Mouse (Mus musculus) hindbrain, embryonic 12.5 days (tissue): ENCODE results near the gene Agtrap. TPM values are rescaled to one million over a fixed set of nuclear protein-coding genes. Genes with fewer than 3 reads are reported as not detected.

Experiments used
- ATAC-seq: fragments of 200-750 bp; cut with Nextera tagmentation; 2 replicates; pipeline ENCODE4 v1.8.0; 2017; ENCODE audit warnings: moderate TSS enrichment; ENCODE audit not compliant: low FRiP score
- H3K27ac ChIP-seq: fragments of 300-500 bp; sonication (generic); 2 replicates; pipeline ENCODE4 v1.5.1; 2016; ENCODE audit warnings: mild to moderate bottlenecking
- H3K27me3 ChIP-seq: fragments of 300-500 bp; sonication (generic); 2 replicates; pipeline ENCODE4 v1.6.1; 2016; ENCODE audit warnings: mild to moderate bottlenecking
- H3K36me3 ChIP-seq: fragments of 300-500 bp; sonication (generic); 2 replicates; pipeline ENCODE4 v1.6.1; 2016; ENCODE audit warnings: mild to moderate bottlenecking
- H3K4me1 ChIP-seq: fragments of 300-500 bp; sonication (generic); 2 replicates; pipeline ENCODE4 v1.6.1; 2016
- H3K4me2 ChIP-seq: fragments of 300-500 bp; sonication (generic); replicated peaks from 2 replicates; pipeline ENCODE4 v1.6.1; 2016; ENCODE audit warnings: mild to moderate bottlenecking
- H3K4me3 ChIP-seq: fragments of 300-500 bp; sonication (generic); 2 replicates; pipeline ENCODE4 v1.5.1; 2016; ENCODE audit warnings: mild to moderate bottlenecking
- H3K9ac ChIP-seq: fragments of 300-500 bp; sonication (generic); 2 replicates; pipeline ENCODE4 v1.6.1; 2016; ENCODE audit warnings: mild to moderate bottlenecking, moderate library complexity
- H3K9me3 ChIP-seq: fragments of 300-500 bp; sonication (generic); replicated peaks from 2 replicates; pipeline ENCODE4 v1.6.1; 2016; ENCODE audit warnings: mild to moderate bottlenecking
- WGBS: fragments of 180-500 bp; shearing (Covaris S2); methylation state at CpG from one replicate; pipeline ENCODE4 v1.1.7; 2016; 5-methylcytosine and 5-hydroxymethylcytosine counted together
- polyA plus RNA-seq: library from polyadenylated mRNA; unstranded; fragments of >200 nt; fragmentation: Nextera tagmentation; extraction: Ambion mirVana; gene quantifications from 2 replicates; pipeline ENCODE4 v1.2.1, GENCODE M21; 2016

Agtrap gene
- polyA plus RNA-seq, 1 experiment from 2014 or later = 11.9 TPM

DNA sequence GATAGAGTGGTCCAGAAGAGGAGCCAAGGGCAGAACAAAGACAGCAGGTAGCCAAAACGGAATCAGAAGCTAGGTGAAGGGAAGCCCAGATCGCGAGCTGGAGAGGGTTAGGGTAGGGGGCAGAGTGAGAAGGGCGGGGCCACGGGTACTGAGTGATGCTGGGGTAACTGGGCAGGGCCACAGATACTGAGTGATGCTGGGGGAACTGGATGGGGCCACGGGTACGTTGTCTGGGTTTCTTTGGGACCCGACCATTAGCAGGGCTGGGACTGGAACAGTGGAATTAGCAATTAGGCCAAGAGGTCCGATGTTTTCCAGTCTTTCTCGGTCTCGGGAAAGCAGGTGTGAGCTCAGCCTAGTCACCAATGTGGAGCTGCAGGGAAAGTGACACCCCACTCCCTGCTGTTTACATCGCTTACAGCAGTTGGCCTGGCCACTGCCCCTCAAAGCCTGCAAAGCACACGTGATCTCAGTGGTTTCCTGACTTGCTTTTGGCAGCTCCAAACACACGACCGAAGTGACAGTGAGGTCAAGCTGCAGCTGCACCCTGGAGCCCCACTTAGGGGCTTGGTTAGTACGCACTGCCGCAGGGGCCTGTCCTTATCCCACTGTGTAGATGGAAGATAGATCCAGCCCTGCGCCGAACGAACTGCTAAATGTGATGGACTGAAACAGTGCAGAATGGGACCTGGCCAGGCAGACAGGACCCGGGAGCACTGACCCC, 4.5 kb downstream of the Agtrap start:
- Histone ChIP-seq H3K36me3 (peaks cover 10% of the 10 kb centered on the region; the same call in 1 of the 2 replicates), H3K4me1 (peaks cover 37% of the 10 kb centered on the region), H3K4me3 (no peak overlapping the region), H3K9me3 (no peaks in the 10 kb centered on the region), H3K4me2 (no peak overlapping the region), H3K27me3 (no peaks in the 10 kb centered on the region), H3K27ac (no peak overlapping the region), H3K9ac (no peak overlapping the region)
- WGBS = 61% methylated on average over 21 of the region's 21 CpGs
- ATAC-seq = no peak

DNA sequence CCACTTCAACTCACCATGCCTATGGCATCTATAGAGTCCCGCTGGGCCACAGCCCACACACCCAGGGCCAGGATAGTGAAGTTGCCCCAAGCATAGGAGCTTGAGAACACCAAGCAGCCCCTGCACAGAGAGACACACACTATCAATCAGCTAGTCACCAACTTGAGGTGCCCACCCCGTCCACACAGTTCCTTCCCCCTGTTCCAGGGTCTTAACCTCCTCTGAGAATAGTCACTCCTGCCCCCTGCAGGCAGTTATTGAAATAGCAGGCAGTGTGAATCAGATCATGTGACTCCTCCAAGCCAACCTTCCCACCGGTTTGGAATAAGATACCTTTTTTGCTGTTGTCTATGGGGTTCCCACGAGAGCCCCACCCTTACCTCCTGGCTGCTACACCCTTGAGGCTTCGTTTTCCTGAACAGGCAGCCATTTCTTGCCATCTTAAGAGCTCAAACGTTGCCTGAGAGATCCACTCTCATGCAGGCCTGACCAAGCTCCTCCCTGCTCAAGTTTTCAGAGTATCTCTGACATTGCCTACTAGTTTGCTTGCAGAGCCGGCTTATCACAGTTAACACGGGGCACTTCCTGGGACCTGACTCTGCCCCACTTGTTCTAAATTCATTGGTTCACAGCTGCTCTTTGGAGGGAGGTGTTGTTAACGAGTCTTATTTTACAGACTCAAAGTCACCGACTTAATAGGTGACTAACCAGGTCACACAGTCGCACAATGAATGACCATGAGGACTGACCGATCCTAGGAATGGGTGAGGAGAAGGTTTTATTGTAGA, 5.4 kb downstream of the Agtrap start:
- Histone ChIP-seq H3K4me1 (peaks cover 29% of the 10 kb centered on the region), H3K4me2 (no peak overlapping the region), H3K27me3 (no peaks in the 10 kb centered on the region), H3K9ac (no peak overlapping the region), H3K9me3 (no peaks in the 10 kb centered on the region), H3K4me3 (no peak overlapping the region), H3K36me3 (peaks cover 10% of the 10 kb centered on the region; the same call in 1 of the 2 replicates), H3K27ac (no peak overlapping the region)
- ATAC-seq = peak; percentile 27; the same call in 1 of the 2 replicates
- 58% methylated on average over 12 of the region's 12 CpGs for WGBS

DNA sequence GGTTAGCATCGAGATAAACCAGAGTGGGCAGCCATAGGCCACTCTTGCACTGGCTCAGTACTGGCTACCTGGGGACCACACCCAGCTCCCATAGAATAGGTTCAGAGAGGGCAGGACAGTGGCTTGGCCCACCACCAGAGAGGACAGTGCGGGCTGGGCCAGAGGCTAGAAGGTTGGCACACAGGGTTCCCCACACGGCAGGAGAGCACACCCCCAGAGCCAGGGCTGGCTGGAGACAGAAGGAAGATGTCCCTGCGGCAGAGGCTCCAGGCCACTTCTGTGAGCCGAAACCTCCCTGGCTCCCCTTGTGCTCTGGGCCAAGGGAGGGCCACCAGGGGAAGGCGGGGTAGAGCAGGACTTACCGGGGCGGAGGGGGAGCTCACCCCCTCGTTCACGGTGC, 6.6 kb downstream of the Agtrap start:
- H3K9me3 ChIP-seq = no peaks in the 10 kb centered on the region
- 93% methylated on average over 10 of the region's 10 CpGs for WGBS
- no peak for ATAC-seq
- no peak overlapping the region for H3K9ac ChIP-seq
- H3K27ac ChIP-seq = no peak overlapping the region
- H3K4me1 ChIP-seq = peaks cover 18% of the 10 kb centered on the region
- no peak overlapping the region for H3K4me2 ChIP-seq
- no peaks in the 10 kb centered on the region for H3K27me3 ChIP-seq
- peaks cover 10% of the 10 kb centered on the region; the same call in 1 of the 2 replicates for H3K36me3 ChIP-seq
- H3K4me3 ChIP-seq = no peak overlapping the region

DNA sequence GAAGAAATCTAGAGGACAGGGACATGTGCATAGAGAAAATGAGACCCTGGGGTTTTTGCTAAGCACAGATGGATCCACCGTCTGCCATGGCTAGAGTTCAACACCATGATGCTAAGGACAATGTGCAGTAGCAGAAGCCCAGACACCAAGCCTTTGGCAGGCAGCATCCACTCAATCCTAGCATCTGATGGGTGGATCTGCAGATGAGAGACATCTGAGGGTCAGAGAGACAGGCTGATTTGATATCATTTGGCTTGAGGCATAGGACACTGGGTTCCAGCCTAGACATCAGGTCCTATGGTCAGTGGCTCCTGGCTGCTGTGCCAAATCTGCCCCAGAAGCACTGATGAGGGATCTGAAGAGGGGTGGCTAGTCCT, 7.2 kb downstream of the Agtrap start:
- no peak for ATAC-seq
- Histone ChIP-seq H3K27me3 (no peaks in the 10 kb centered on the region), H3K9me3 (no peaks in the 10 kb centered on the region), H3K9ac (no peak overlapping the region), H3K4me1 (peaks cover 13% of the 10 kb centered on the region), H3K4me2 (no peak overlapping the region), H3K36me3 (peaks cover 10% of the 10 kb centered on the region; the same call in 1 of the 2 replicates), H3K27ac (no peak overlapping the region), H3K4me3 (no peak overlapping the region)
- WGBS = 94% methylated on average over 1 of the region's 1 CpGs

DNA sequence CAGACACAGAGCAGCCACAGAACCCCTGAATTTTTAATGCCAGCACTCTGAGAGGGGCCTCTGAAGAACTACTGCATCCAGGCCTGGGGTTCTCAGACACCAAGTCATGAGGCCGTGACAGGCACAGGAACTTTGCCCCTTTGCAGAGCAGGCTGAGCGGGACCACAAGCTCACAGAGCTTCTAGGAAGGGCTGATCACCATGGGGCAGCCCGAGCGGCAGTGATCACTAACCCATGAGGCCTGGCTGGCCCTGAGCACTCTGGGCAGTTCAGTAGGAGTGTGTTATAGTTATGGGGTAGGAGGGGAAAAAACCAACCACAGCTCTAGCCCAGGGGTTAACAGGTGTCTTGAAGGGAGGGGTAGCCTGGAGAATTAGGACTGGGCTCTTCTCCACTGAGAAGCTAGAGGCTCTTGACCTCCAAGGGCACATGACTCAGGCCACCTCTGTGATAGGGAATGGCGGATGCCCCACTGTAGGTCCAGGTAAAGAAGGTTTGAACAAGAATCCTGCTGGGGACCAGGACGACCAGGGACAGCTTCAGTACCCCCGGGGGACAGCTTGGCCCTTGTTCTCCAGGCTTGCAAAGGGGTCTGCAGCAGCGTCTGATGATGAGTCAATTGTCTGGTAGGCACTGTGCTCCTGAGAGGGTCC, 7.8 kb downstream of the Agtrap start:
- Histone ChIP-seq H3K27me3 (no peaks in the 10 kb centered on the region), H3K4me2 (no peak overlapping the region), H3K4me3 (no peak overlapping the region), H3K36me3 (peaks cover 10% of the 10 kb centered on the region; the same call in 1 of the 2 replicates), H3K9me3 (no peaks in the 10 kb centered on the region), H3K4me1 (peaks cover 10% of the 10 kb centered on the region), H3K9ac (no peak overlapping the region), H3K27ac (no peak overlapping the region)
- 84% methylated on average over 8 of the region's 8 CpGs for WGBS
- ATAC-seq = no peak

DNA sequence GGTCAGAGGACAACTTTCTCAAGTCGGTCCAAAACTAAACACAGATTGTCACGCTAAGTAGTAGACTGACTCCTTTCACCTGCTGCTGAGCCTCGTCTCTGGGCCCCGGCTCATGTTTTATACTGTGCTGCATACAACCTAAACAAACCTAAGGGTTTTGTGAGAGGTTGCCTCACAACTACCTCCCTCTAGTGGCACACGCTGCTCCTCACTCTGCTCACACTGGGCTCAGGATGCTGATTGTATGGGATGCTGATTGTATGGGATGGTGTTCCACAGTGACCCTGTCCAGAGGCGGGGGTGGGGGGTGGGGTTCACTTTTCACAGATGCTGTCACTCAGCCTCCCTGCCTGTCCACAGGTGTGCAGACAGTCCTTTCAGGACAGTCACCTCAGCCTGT, 8.6 kb downstream of the Agtrap start:
- Histone ChIP-seq H3K4me2 (no peak overlapping the region), H3K9ac (no peak overlapping the region), H3K27me3 (no peaks in the 10 kb centered on the region), H3K4me3 (no peak overlapping the region), H3K4me1 (peaks cover 8% of the 10 kb centered on the region), H3K36me3 (peaks cover 10% of the 10 kb centered on the region; the same call in 1 of the 2 replicates), H3K9me3 (no peaks in the 10 kb centered on the region), H3K27ac (no peak overlapping the region)
- whole genome bisulfite sequencing = 71% methylated on average over 6 of the region's 6 CpGs
- no peak for ATAC-seq

DNA sequence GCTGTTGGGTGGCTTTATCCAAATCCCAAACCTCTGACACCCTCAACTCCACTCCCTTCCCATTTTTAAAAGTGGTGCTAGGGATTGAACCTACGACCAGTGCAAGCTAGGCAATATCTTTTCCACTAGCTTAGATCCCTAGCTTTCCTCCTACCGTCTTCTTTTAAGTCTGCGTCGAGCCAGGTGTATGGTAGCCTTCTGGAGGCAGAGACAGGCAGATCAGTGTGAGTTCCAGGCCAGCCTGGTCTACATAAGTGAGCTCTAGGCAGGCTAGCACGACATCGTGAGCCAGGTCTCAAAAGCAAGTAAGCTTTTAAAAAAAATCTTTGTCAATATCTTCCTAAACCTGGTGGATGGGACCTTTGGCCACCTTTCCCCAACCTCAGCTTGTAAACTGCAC, 11.9 kb downstream of the Agtrap start:
- Histone ChIP-seq H3K4me3 (no peak overlapping the region), H3K9ac (no peak overlapping the region; the same call in 1 of the 2 replicates), H3K36me3 (peaks cover 6% of the 10 kb centered on the region; the same call in 1 of the 2 replicates), H3K4me2 (no peak overlapping the region), H3K27me3 (no peaks in the 10 kb centered on the region), H3K27ac (no peak overlapping the region), H3K4me1 (no peaks in the 10 kb centered on the region), H3K9me3 (no peaks in the 10 kb centered on the region)
- WGBS = 85% methylated on average over 6 of the region's 6 CpGs
- no peak for ATAC-seq

DNA sequence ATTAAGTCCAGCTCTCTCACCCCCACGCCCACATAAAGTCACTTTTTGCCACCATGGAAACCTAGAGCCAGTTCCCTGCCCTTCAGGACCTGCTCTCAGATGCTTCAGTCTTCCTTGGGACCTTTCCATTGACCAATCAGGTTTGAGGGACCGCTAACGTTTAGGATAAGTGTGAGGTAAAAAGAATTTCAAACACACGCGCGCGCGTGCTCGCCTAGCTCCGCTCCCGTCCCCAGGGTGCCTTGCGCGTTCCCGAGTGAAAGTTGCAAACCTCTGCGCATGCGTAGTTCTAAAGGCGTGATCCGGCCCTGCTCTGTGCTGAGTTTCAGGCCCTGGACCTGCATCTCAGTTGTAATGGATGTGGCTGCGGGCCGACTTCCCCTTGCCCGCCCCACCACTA, 12.6 kb downstream of the Agtrap start:
- H3K4me2 ChIP-seq = peak overlapping the region; percentile 44
- no peaks in the 10 kb centered on the region for H3K4me1 ChIP-seq
- ATAC-seq = peak; percentile 18; the same call in 1 of the 2 replicates
- H3K9ac ChIP-seq = peak overlapping the region; percentile 24; the same call in 1 of the 2 replicates
- peak overlapping the region; percentile 16 for H3K4me3 ChIP-seq
- no peaks in the 10 kb centered on the region for H3K9me3 ChIP-seq
- 45% methylated on average over 21 of the region's 21 CpGs for WGBS
- H3K36me3 ChIP-seq = 0 out of 2 replicates have a peak, but pooled peaks cover 4% of the 10 kb centered on the region
- H3K27me3 ChIP-seq = no peaks in the 10 kb centered on the region
- no peak overlapping the region for H3K27ac ChIP-seq

DNA sequence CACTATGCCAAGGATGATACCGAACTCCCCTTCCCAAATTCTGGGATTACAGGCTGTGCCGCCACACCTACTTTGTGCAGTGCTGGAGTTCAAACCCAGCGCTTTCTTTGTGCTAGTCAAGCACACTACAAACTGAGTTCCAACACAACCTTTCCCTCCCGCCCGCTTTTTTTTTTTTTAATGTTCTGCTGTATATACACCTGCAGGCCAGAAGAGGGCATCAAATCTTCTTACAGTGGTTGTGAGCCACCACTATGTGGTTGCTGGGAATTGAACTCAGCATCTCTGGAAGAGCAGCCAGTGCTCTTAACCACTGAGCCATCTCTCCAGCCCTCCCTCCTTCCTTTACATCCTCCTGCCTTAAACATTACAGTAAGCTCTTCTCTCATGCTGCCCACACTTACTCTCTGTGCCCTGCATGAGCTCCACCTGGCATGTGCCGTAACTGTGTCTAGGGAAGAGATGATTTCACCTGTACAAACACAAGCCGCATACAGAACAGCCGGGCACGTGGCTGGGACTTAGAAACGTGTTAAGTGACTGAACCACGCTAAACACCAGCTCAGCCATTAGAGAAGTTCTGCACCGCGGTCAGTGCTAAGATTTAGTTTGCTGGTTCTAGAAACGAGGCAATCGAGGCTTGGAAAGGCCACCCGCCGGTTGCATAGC, 13.2 kb downstream of the Agtrap start:
- peak overlapping the region; percentile 24; the same call in 1 of the 2 replicates for H3K9ac ChIP-seq
- no peak for ATAC-seq
- H3K27ac ChIP-seq = no peak overlapping the region
- H3K4me3 ChIP-seq = peak overlapping the region; percentile 16; the same call in 1 of the 2 replicates
- no peaks in the 10 kb centered on the region for H3K9me3 ChIP-seq
- H3K36me3 ChIP-seq = no peaks in the 10 kb centered on the region
- WGBS = 44% methylated on average over 17 of the region's 17 CpGs
- H3K4me1 ChIP-seq = no peaks in the 10 kb centered on the region
- no peaks in the 10 kb centered on the region; the same call in 1 of the 2 replicates for H3K27me3 ChIP-seq
- peak overlapping the region; percentile 44 for H3K4me2 ChIP-seq

DNA sequence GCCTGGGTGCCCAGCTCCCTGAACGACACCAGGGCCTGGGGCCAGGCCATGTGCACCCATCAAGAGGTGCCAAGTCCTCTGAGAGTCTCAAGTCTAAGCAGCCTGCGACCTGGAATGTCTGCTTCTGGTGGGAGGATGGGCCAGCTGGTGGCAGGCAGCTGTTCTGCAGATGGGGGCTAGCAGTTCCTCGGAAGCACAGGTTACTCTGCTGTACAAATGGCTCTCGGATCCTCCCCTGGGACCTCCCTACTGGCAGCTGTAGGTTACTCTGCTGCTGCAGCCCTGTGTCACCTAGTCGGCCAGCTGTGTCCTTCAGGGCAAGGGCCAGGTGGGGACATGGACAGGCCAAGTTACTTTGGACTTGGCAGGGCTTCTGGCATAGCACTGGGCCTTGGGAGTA, 16.3 kb downstream of the Agtrap start:
- Histone ChIP-seq H3K9me3 (no peaks in the 10 kb centered on the region), H3K9ac (no peak overlapping the region), H3K4me3 (no peak overlapping the region), H3K4me1 (no peaks in the 10 kb centered on the region), H3K4me2 (no peak overlapping the region), H3K27ac (no peak overlapping the region), H3K36me3 (no peaks in the 10 kb centered on the region), H3K27me3 (peaks cover 4% of the 10 kb centered on the region; the same call in 1 of the 2 replicates)
- WGBS = 56% methylated on average over 5 of the region's 5 CpGs
- no peak for ATAC-seq

DNA sequence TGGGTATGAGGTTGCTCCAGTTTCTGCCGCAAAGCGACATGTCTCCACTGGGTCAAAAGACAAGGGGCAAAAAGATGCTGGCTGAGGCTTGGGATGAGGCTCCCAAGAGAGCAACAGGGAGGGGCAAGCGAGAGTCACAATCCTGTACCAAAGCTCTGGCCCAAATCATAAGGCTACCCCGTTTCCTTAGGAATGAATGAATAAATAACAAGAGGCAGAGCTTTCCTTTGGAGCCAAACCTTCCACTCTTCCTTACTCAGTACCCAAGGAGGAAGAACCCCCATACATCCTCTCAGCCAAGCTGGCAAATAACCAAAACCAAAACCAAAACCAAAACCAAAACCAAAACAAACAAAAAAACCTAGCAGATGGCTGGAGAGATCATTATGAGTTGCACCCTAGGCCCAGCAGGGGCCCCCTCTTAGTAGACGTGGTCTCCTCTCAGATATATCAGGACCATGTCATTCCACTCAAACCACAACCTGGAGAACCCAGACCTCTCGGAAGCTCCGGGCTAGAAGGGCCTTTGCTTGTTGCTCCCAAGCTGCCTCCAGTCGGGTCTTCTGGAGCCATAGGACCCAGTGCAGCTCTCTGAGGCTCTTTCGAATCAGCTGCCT, 18.1 kb downstream of the Agtrap start:
- H3K9ac ChIP-seq = no peak overlapping the region
- H3K4me3 ChIP-seq = no peak overlapping the region
- no peak overlapping the region for H3K27ac ChIP-seq
- WGBS = 88% methylated on average over 9 of the region's 9 CpGs
- no peak overlapping the region for H3K4me2 ChIP-seq
- H3K27me3 ChIP-seq = peaks cover 5% of the 10 kb centered on the region; the same call in 1 of the 2 replicates
- peaks cover 10% of the 10 kb centered on the region for H3K4me1 ChIP-seq
- no peak for ATAC-seq
- H3K9me3 ChIP-seq = no peaks in the 10 kb centered on the region
- H3K36me3 ChIP-seq = no peaks in the 10 kb centered on the region
